ENCODE assay signal across 19 mouse cellular contexts in the genomic region with DNA sequence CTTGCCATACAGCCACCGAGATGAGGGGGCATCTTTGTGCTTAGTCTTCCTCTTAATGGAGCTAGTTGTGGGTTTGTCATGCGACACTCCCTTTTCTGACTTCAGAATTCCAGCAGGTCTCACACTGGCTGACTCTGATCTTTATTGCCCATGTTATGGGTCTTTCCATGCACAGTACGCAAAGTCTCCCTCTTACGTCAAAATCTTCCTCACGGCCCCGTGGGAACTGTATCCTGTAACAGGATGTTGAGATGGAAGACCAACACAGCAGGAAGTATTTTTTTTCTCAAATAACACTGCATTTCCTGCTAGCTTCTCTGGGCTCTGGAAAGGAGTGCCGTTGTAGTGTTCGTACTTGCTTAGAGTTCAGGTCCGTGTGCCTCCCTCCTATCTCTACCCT. TPM values are rescaled to one million over a fixed set of nuclear protein-coding genes. Genes with fewer than 3 reads are reported as not detected.
"Had no signal": no experiment of that assay in that cellular context is flagged by ENCODE, and none has a peak within 500 bp of the region (broad histone marks: within the 10 kb centered on the region; RNA-seq: fewer than 3 reads in every experiment).

No protein-coding gene starts in this region.

- H3K27me3 ChIP-seq: lung, embryonic 15.5 days; megakaryocyte, embryonic 14.5 days; midbrain, embryonic 13.5 days; midbrain, embryonic 15.5 days; neural tube, embryonic 12.5 days had no signal

- H3K4me2 ChIP-seq: lung, embryonic 15.5 days; midbrain, embryonic 11.5 days; midbrain, embryonic 13.5 days; midbrain, embryonic 15.5 days; neural tube, embryonic 12.5 days had no signal

- H3K9ac ChIP-seq: liver, postnatal 0 days; lung, embryonic 15.5 days; midbrain, embryonic 13.5 days; midbrain, embryonic 15.5 days; neural tube, embryonic 12.5 days had no signal

- H3K9me3 ChIP-seq: lung, embryonic 15.5 days; midbrain, embryonic 13.5 days; midbrain, embryonic 15.5 days; neural tube, embryonic 12.5 days had no signal

- H3K4me1 ChIP-seq: lung, embryonic 15.5 days; megakaryocyte, embryonic 14.5 days; midbrain, embryonic 13.5 days; midbrain, embryonic 15.5 days; neural tube, embryonic 12.5 days had no signal

- H3K4me3 ChIP-seq: lung, embryonic 15.5 days; megakaryocyte, embryonic 14.5 days; midbrain, embryonic 13.5 days; midbrain, embryonic 15.5 days; neural tube, embryonic 12.5 days had no signal

- H3K36me3 ChIP-seq: lung, embryonic 15.5 days; midbrain, embryonic 13.5 days; midbrain, embryonic 15.5 days; neural tube, embryonic 12.5 days had no signal

- H3K27ac ChIP-seq: lung, embryonic 15.5 days; macrophage; midbrain, embryonic 13.5 days; midbrain, embryonic 15.5 days; neural tube, embryonic 12.5 days had no signal

- ATAC-seq: liver, postnatal 0 days; midbrain, embryonic 13.5 days; midbrain, embryonic 15.5 days had no signal

- DNase-seq: liver, postnatal 0 days; lung, adult 2 months; lung, postnatal 10 days; right cerebral cortex, postnatal 25 days; right cerebral cortex, postnatal 4 days; spleen, adult 18-20 months; thymus, adult 2 months; thymus, postnatal 25 days; thymus, postnatal 4 days had no signal

RNA-seq across cellular contexts. Expression of gene Grip1, which starts 21.5 kb away (rescaled TPM):
- total RNA-seq: megakaryocyte progenitor cell, adult 5-6 weeks; monocyte, adult 5-6 weeks; neutrophil, adult 5-6 weeks had no signal
- polyA plus RNA-seq: macrophage had no signal
